Mouse (Mus musculus) C2C12 (cell line): ENCODE results near the gene Zfp970.

Experiments used
- CEBPB ChIP-seq: IDR thresholded peaks from one replicate; pipeline ENCODE4 v1.6.1; 2011; ENCODE audit warnings: low read depth, mild to moderate bottlenecking, control low read depth, moderate library complexity
- CTCF ChIP-seq: IDR thresholded peaks from one replicate; pipeline ENCODE4 v1.5.1; 2011; ENCODE audit not compliant: control insufficient read depth, insufficient read depth, insufficient read length
- FOSL1 ChIP-seq: IDR thresholded peaks from one replicate; pipeline ENCODE4 v1.8.0; 2011; ENCODE audit warnings: mild to moderate bottlenecking, low read length; ENCODE audit not compliant: poor library complexity, insufficient read depth, severe bottlenecking
- MAX ChIP-seq: IDR thresholded peaks from one replicate; pipeline ENCODE4 v1.6.1; 2011; ENCODE audit warnings: mild to moderate bottlenecking, control low read depth
- MYOD1 ChIP-seq: IDR thresholded peaks from one replicate; pipeline ENCODE4 v1.6.1; 2011; ENCODE audit warnings: low read depth; ENCODE audit not compliant: control insufficient read depth, insufficient read length
- MYOG ChIP-seq: IDR thresholded peaks from one replicate; pipeline ENCODE4 v1.6.1; 2011; ENCODE audit not compliant: control insufficient read depth, insufficient read length; ENCODE audit errors: extremely low read depth
- USF1 ChIP-seq: IDR thresholded peaks from one replicate; pipeline ENCODE4 v1.6.1; 2011; ENCODE audit warnings: low read depth, mild to moderate bottlenecking, control low read depth, moderate library complexity

DNA sequence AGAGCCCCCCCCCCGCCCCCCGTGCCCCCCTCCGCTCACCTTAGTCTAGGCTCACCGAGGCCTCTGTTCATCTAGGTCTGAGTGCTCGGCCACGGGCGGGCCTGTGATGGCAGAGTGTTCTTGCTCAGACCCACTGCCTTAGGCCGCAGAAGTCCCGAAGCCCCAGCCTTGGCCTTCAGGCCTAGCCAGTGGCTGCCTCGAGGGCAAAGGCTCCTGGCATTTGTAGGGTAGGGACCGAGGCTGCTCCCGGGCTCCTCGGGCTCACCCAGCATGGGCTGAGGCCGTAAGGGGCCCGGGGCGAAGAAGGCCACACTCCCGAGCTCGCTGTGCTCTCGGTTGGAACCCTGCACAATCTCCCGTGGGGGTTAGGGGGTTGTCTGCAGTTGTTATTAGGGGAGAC, 58.5 kb downstream of the Zfp970 start:
- TF ChIP-seq CTCF (no peak), MYOG (no peak), FOSL1 (no peak), USF1 (no peak), MAX (no peak), MYOD1 (no peak), CEBPB (no peak)
